Mouse (Mus musculus): ENCODE measurements at regions not wholly inside any gene's neighbourhood (a gene's known extent, or its start where the extent isn't known, plus 50 kb on each side); places are given as distances from the start of the nearest gene placed in this dataset.

- TF ChIP-seq CTCF (IDR thresholded peaks at IDR 0.05; ENCODE audit: insufficient read depth, low read length), result no peak
- TF ChIP-seq POLR2A (IDR thresholded peaks at IDR 0.05; ENCODE audit: borderline replicate concordance, extremely low read depth, low read depth, low read length), result no peak
Observed at GRCm38 (mm10) chr4:33600805-33601204, 290.7 kb downstream of the Rngtt start.
